Mouse (Mus musculus) kidney, postnatal 25 days (tissue): Measurements from ENCODE around the gene Adgrg1.
A peak's percentile ranks its signal among the peaks of the same experiment; 100 is the strongest.

Experiments used
- DNase-seq, 2 experiments: peaks; one replicate each; pipeline ENCODE4 v3.0.0; 2021; ENCODE audit warnings: mixed read lengths in 2 of 2

Gene Adgrg1

GRCm38 (mm10) chr8:94974467-94975165, at the start of gene Adgrg1:
Gene Adgrg1 (plus strand): TSS chr8:94974751.
- peak; percentile 66 to 83 for DNase-seq

DNA sequence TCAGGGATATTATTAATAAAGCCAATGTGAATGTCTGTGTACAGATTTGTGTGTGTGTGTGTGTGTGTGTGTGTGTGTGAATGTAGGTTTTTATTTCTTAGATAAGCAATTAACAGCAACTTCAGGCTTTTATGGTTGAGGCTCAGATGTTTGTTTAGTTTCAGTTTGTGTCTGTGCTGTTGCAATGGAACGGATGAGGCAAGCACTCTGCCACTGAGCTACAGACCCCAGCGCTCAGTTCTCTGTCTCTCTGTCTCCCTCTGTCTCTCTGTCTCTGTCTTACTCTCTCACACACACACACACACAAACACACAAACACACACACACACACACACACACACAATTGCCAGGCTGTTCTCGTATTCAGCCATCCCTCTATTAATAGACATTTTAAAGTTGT, 46.3 kb upstream of the Adgrg1 start:
- no peak for DNase-seq

GRCm38 (mm10) chr8:94933918-94934317, 40.6 kb upstream of the Adgrg1 start:
- no peak for DNase-seq

DNA sequence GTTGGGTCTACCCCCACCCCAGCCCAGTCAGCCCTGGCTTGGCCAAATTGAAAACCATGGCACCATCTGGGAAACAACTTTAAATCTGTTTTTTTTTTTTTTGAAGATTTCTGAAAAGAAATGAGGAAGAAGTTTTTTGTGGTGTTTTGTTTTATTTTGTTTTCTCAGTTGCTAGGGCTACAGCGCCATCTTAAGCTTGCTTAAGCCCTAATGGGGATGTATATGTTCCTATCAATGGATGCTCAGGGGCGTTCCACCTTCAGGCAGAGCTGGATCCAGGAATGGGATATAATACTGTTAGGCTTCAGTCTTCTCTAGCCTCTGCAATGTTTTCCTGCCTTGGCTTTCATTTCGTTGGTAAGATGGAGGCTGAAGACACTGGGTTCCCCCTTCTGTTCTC, 39.4 kb upstream of the Adgrg1 start:
- no peak for DNase-seq

DNA sequence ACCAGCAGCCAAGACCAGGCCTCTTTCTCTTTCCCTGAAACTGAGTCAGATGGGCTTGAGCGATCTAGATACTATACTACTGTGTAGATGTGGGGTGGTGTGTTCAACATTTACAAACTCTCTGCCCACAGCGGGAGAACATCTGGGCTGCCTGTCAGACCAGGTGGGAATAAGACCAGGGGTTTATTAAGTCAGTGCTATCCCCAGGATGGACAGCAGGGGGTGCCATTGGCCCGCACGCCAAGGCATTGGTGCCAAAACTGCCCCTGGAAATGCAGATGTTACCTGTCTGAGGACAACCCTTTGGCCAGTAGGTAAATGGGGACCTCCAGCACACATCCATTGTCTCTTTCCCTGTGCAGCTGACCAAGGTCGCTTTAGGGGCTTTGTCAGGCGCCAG, 32.0 kb upstream of the Adgrg1 start:
- DNase-seq = peak; percentile 66 to 77

GRCm38 (mm10) chr8:94945185-94945584, 29.4 kb upstream of the Adgrg1 start:
- no peak for DNase-seq

- no peak for DNase-seq
Observed at GRCm38 (mm10) chr8:94948421-94948820, 26.1 kb upstream of the Adgrg1 start.

DNA sequence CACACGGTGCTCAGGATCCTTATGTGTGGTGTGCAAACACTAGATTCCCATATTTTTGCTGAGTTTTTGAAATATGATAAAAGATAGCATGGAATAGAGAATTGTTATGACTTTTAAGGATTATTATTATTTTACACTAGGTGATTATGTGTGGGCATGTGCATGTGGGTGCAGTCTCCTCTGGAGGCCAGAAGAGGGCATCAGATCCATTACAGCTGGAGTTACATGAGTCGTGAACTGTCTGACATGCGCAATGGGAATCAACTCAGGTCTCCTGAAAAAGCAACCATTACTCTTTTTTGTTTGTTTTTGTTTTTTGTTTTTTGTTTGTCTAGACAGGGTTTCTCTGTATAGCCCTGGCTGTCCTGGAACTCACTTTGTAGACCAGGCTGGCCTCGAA, 25.5 kb upstream of the Adgrg1 start:
- DNase-seq = no peak

- DNase-seq = peak; percentile 79 to 80
Observed at GRCm38 (mm10) chr8:94950046-94950445, 24.5 kb upstream of the Adgrg1 start.

- no peak for DNase-seq
Observed at GRCm38 (mm10) chr8:94950458-94950857, 24.1 kb upstream of the Adgrg1 start.

GRCm38 (mm10) chr8:94952086-94952485, 22.5 kb upstream of the Adgrg1 start:
- no peak for DNase-seq

GRCm38 (mm10) chr8:94953624-94954367, 20.8 kb upstream of the Adgrg1 start:
- no peak for DNase-seq

DNA sequence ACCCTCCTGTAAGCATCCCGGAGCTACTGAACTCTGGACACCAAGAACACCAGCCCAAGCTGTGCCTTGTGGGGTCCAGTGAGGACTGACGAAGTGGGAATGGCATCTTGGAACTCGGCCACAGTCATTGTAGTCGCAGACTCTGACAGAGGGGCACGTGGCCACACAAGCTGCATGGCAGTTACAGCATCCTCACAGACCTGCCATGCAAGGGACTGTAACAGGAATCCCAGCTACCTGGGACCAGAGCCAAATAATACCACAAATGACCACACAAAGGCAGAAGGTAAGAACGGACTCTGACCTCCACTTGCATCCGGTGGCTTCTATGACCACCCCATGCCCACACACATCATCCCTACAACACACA, 20.2 kb upstream of the Adgrg1 start:
- peak; percentile 32 to 67 for DNase-seq

DNA sequence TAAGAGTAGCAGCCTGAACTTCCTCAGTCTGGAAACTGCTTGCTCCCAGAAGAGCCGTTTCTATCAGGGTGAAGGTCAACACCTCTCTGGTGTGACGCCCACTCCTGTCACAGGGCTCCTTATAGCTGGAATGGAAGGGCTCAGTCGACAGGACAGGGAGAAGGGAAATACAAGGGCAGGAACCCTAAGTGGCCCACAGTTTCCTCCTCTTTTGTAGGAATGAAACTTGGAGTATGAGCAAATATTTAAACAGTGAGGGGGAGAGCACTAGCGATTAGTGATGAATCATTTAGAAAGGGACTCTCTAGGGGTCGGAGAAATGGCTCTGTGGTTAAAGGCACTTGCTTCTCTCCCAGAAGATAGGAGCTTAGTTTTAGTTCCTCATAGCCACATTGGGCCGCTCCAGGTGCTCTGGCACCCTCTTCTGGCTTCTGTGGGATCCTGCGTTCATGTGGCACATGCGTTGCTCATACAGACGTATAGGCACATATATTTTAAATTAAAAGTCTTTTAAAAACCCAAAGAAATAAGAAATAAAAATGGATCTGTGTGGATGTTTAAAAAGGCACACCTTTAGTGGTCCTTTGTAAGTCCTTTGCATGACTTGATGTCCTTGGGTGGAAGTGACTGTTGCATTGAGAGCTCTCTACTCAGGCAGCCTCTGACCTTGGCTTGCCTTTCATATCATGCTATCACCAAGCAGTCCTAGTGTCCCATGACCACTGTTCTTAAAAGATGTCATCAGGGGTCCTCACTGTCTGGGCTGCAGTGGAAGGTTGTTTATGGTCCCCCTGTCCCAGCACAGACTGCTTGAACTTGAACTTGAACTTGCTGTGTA, 19.4 kb upstream of the Adgrg1 start:
- peak; percentile 61 to 67 for DNase-seq

- DNase-seq = no peak
Observed at GRCm38 (mm10) chr8:94956078-94956574, 18.4 kb upstream of the Adgrg1 start.

- peak; percentile 44 to 79 for DNase-seq
Observed at GRCm38 (mm10) chr8:94962201-94962600, 12.3 kb upstream of the Adgrg1 start.

DNA sequence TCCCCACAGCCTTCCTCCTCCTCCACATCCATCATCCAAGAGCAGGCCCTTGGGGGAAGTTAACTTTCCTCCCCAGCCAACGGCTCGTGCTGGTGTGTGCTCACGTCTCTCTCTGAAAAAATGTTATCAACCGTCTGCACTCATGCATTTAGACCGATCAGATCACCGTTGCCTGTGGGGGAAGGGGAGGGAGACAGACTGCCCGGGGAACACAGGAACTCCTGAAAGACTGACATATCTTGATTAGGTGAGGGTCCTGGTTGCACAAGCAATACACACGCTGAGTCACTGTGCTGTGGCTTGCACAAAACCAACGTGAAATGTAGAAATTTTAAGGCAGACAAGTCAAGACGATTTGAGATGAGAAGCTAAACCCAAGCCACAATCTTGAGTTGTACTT, 9.7 kb upstream of the Adgrg1 start:
- peak in 1 of 2 experiments; percentile 43 for DNase-seq

GRCm38 (mm10) chr8:94966578-94966977, 8.0 kb upstream of the Adgrg1 start:
- DNase-seq = peak; percentile 61 to 71

- peak; percentile 53 to 77 for DNase-seq
Observed at GRCm38 (mm10) chr8:94967071-94967470, 7.5 kb upstream of the Adgrg1 start.

- peak; percentile 88 to 90 for DNase-seq
Observed at GRCm38 (mm10) chr8:94967554-94967953, 7.0 kb upstream of the Adgrg1 start.

- DNase-seq = no peak
Observed at GRCm38 (mm10) chr8:94973270-94973669, 1.3 kb upstream of the Adgrg1 start.

- DNase-seq = peak in 1 of 2 experiments; percentile 67
Observed at GRCm38 (mm10) chr8:94973786-94974185, 765 bp upstream of the Adgrg1 start.
